In the genomic region with DNA sequence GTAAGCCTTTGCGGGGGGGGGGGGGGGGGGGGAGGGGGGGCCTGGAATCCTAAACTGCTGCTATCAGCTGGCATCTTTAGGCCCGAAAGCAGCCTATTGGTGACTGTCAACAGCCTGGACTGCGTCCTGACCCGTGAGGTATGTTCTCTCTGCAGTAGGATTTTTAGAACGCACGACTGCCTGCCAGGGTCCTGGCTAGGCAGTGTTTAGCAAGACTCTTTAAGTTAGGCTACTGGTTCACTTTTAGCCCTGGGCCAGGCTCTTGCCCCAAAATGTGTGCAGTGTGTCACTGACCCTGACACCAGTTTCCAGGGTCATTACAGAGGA, we compare ENCODE assay signal across 10 mouse cellular contexts. TPM values are rescaled to one million over a fixed set of nuclear protein-coding genes. Genes with fewer than 3 reads are reported as not detected.
DNase-seq lines count a peak whose midpoint lies in the region; ATAC-seq and TF ChIP-seq lines count a peak whose summit lies in the region.
"Had no signal": no experiment of that assay in that cellular context is flagged by ENCODE, and none has a peak within 500 bp of the region (broad histone marks: within the 10 kb centered on the region; RNA-seq: fewer than 3 reads in every experiment).

No protein-coding gene starts in this region.

- peak overlapping the region; percentile 77 for H3K9ac ChIP-seq in heart, embryonic 15.5 days
- H3K9ac ChIP-seq in hindbrain, embryonic 14.5 days = peak overlapping the region; percentile 74
- peak overlapping the region; percentile 79 for H3K9ac ChIP-seq in midbrain, embryonic 14.5 days (replicated peaks; ENCODE audit: low read length)

- no peaks in the 10 kb centered on the region; the same call in 1 of the 2 replicates for H3K27me3 ChIP-seq in heart, embryonic 15.5 days
- no peaks in the 10 kb centered on the region for H3K27me3 ChIP-seq in hindbrain, embryonic 14.5 days (ENCODE audit: control insufficient read depth, insufficient read depth, low read length)
- no peaks in the 10 kb centered on the region for H3K27me3 ChIP-seq in midbrain, embryonic 14.5 days (ENCODE audit: control insufficient read depth, insufficient read depth, low read length)

- H3K9me3 ChIP-seq in heart, embryonic 15.5 days (replicated peaks) = no peaks in the 10 kb centered on the region
- H3K9me3 ChIP-seq in hindbrain, embryonic 14.5 days (ENCODE audit: control insufficient read depth, low read length) = no peaks in the 10 kb centered on the region
- no peaks in the 10 kb centered on the region for H3K9me3 ChIP-seq in midbrain, embryonic 14.5 days (ENCODE audit: control insufficient read depth, low read length)

- no peak for TF ChIP-seq CTCF in cortical plate, adult 2 months (IDR thresholded peaks at IDR 0.05; ENCODE audit: extremely low read depth, insufficient read depth, low read length)

- H3K36me3 ChIP-seq in heart, embryonic 15.5 days = peaks cover 15% of the 10 kb centered on the region; the same call in 1 of the 2 replicates
- no peaks in the 10 kb centered on the region for H3K36me3 ChIP-seq in hindbrain, embryonic 14.5 days (replicated peaks; ENCODE audit: control insufficient read depth, insufficient read depth)
- 0 out of 2 replicates have a peak, but pooled peaks cover 5% of the 10 kb centered on the region for H3K36me3 ChIP-seq in midbrain, embryonic 14.5 days (ENCODE audit: control insufficient read depth, insufficient read depth, low read length)

- peak overlapping the region; percentile 88 for H3K27ac ChIP-seq in heart, embryonic 15.5 days
- H3K27ac ChIP-seq in cortical plate, adult 2 months (ENCODE audit: insufficient read depth, low read length) = peak overlapping the region; percentile 82
- H3K27ac ChIP-seq in hindbrain, embryonic 14.5 days = no peak overlapping the region
- no peak overlapping the region for H3K27ac ChIP-seq in midbrain, embryonic 14.5 days (replicated peaks; ENCODE audit: low read depth, low read length)

- TF ChIP-seq POLR2A in cortical plate, adult 2 months (IDR thresholded peaks at IDR 0.05; ENCODE audit: extremely low read depth, insufficient read depth, low read length) = no peak

- H3K4me1 ChIP-seq in heart, embryonic 15.5 days (replicated peaks) = peaks cover 21% of the 10 kb centered on the region
- no peaks in the 10 kb centered on the region for H3K4me1 ChIP-seq in cortical plate, adult 2 months (ENCODE audit: control insufficient read depth, insufficient read depth, low read length)
- H3K4me1 ChIP-seq in hindbrain, embryonic 14.5 days (replicated peaks; ENCODE audit: control insufficient read depth, insufficient read depth, low read length) = peaks cover 13% of the 10 kb centered on the region; the same call in 1 of the 2 replicates
- H3K4me1 ChIP-seq in midbrain, embryonic 14.5 days (ENCODE audit: control insufficient read depth, insufficient read depth, low read length) = peaks cover 15% of the 10 kb centered on the region

- peak overlapping the region; percentile 83 for H3K4me2 ChIP-seq in heart, embryonic 15.5 days
- H3K4me2 ChIP-seq in hindbrain, embryonic 14.5 days (replicated peaks) = peak overlapping the region; percentile 97
- H3K4me2 ChIP-seq in midbrain, embryonic 14.5 days (ENCODE audit: low read length) = peak overlapping the region; percentile 92

- ATAC-seq in heart, embryonic 15.5 days (replicated peaks; ENCODE audit: insufficient number of reproducible peaks, insufficient read depth, low FRiP score, low read depth) = peak; percentile 49
- ATAC-seq in hindbrain, embryonic 14.5 days (ENCODE audit: low FRiP score) = no peak
- 0 out of 2 replicates have a peak, but pooled peaks have one; percentile 2 for ATAC-seq in midbrain, embryonic 14.5 days (ENCODE audit: low FRiP score, low TSS enrichment)
- ATAC-seq in inflammation-experienced regulatory T-cells, adult 6 months = no peak

- no peak for DNase-seq in heart, adult 8-10 months (ENCODE audit: low spot score)
- no peak for DNase-seq in hindbrain, embryonic 14.5 days (ENCODE audit: low spot score)
- DNase-seq in midbrain, embryonic 14.5 days = no peak
- no peak for DNase-seq in urinary bladder, postnatal 25 days (ENCODE audit: low spot score)
- DNase-seq in thymus, postnatal 0 days (ENCODE audit: low spot score) = no peak
- DNase-seq: right cerebral cortex, postnatal 14 days had no signal

- peak overlapping the region; percentile 67 for H3K4me3 ChIP-seq in heart, embryonic 15.5 days
- peak overlapping the region; percentile 42; the same call in 1 of the 2 replicates for H3K4me3 ChIP-seq in cortical plate, adult 2 months (ENCODE audit: insufficient read depth, low read length)
- peak overlapping the region; percentile 49 for H3K4me3 ChIP-seq in hindbrain, embryonic 14.5 days (replicated peaks; ENCODE audit: low read length)
- peak overlapping the region; percentile 49 for H3K4me3 ChIP-seq in midbrain, embryonic 14.5 days (replicated peaks; ENCODE audit: low read depth, low read length)

- WGBS in heart, embryonic 15.5 days = 41% methylated on average over 5 of the region's 6 CpGs
- WGBS in hindbrain, embryonic 14.5 days = 45% methylated on average over 5 of the region's 6 CpGs
- 44% methylated on average over 6 of the region's 6 CpGs for WGBS in midbrain, embryonic 14.5 days

RNA-seq across cellular contexts. Expression of a gene that starts 0.3 kb away (rescaled TPM):
- 84.6 and 87.1 TPM in 2 replicates for polyA plus RNA-seq in heart, embryonic 15.5 days (2015; fragmentation: Nextera tagmentation; extraction: Ambion mirVana)
- 10 to 100 TPM; 12.3 to 14.2 (median 12.8) TPM for total RNA-seq in heart, adult 8-10 months (2022)
- polyA plus RNA-seq in cortical plate, adult 2 months (2012; rRNA removed) = 19.3 and 22.7 TPM in 2 replicates
- 20.1 and 21.9 TPM in 2 replicates for polyA plus RNA-seq in hindbrain, embryonic 14.5 days (2014; fragmentation: Nextera tagmentation; extraction: Ambion mirVana)
- 22.4 and 28.7 TPM in 2 replicates for polyA plus RNA-seq in midbrain, embryonic 14.5 days (2014; fragmentation: Nextera tagmentation; extraction: Ambion mirVana)
- 6.5 and 7.2 TPM in 2 replicates for polyA plus RNA-seq in thymus, postnatal 0 days (2015; fragmentation: Nextera tagmentation; extraction: Ambion mirVana)
- under 1 TPM in 1 of 3 experiments, not detected in 2; 0.21 TPM for polyA plus RNA-seq in inflammation-experienced regulatory T-cells, adult 6 months (2017; shearing (Covaris generic))

RNA-seq across cellular contexts. Expression of a gene that starts 29.8 kb away (rescaled TPM):
- polyA plus RNA-seq in heart, embryonic 15.5 days (2015; fragmentation: Nextera tagmentation; extraction: Ambion mirVana) = 6.9 and 8.9 TPM in 2 replicates
- 10 to 100 TPM in 1 of 4 experiments, 1 to 10 TPM in 3; 7.4 to 10.4 (median 9.5) TPM for total RNA-seq in heart, adult 8-10 months (2022)
- 8.9 and 11.5 TPM in 2 replicates for polyA plus RNA-seq in cortical plate, adult 2 months (2012; rRNA removed)
- 2.9 TPM in 2 replicates for polyA plus RNA-seq in hindbrain, embryonic 14.5 days (2014; fragmentation: Nextera tagmentation; extraction: Ambion mirVana)
- 1.7 and 2.6 TPM in 2 replicates for polyA plus RNA-seq in midbrain, embryonic 14.5 days (2014; fragmentation: Nextera tagmentation; extraction: Ambion mirVana)
- polyA plus RNA-seq in thymus, postnatal 0 days (2015; fragmentation: Nextera tagmentation; extraction: Ambion mirVana) = 2.5 and 2.8 TPM in 2 replicates
- polyA plus RNA-seq in inflammation-experienced regulatory T-cells, adult 6 months (2017; shearing (Covaris generic)) = under 1 TPM; 0.71 to 0.86 (median 0.77) TPM

RNA-seq across cellular contexts. Expression of a gene that starts 48.5 kb away (rescaled TPM):
- polyA plus RNA-seq in heart, embryonic 15.5 days (2015; fragmentation: Nextera tagmentation; extraction: Ambion mirVana) = not detected in 2 replicates
- not detected for total RNA-seq in heart, adult 8-10 months (2022)
- polyA plus RNA-seq in cortical plate, adult 2 months (2012; rRNA removed) = not detected in 2 replicates
- polyA plus RNA-seq in hindbrain, embryonic 14.5 days (2014; fragmentation: Nextera tagmentation; extraction: Ambion mirVana) = not detected in 2 replicates
- not detected in 2 replicates for polyA plus RNA-seq in midbrain, embryonic 14.5 days (2014; fragmentation: Nextera tagmentation; extraction: Ambion mirVana)
- polyA plus RNA-seq in thymus, postnatal 0 days (2015; fragmentation: Nextera tagmentation; extraction: Ambion mirVana) = not detected in 2 replicates
- not detected for polyA plus RNA-seq in inflammation-experienced regulatory T-cells, adult 6 months (2017; shearing (Covaris generic))
- total RNA-seq: layer of hippocampus, postnatal 10 days had no signal

Comparison
In these comparisons a context has a peak if more than half of its experiments do, and no peak if none do; other contexts are left out.
1. ATAC-seq: peak in heart, embryonic 15.5 days (single experiment) and midbrain, embryonic 14.5 days (single experiment); none in hindbrain, embryonic 14.5 days (single experiment) and inflammation-experienced regulatory T-cells, adult 6 months (single experiment).
2. H3K27ac ChIP-seq: peak in heart, embryonic 15.5 days (single experiment) and cortical plate, adult 2 months (single experiment); none in hindbrain, embryonic 14.5 days (single experiment) and midbrain, embryonic 14.5 days (single experiment).
3. Peak in every context shown above with its lines, with median percentiles within 50 percentile points of each other: H3K4me2 ChIP-seq, H3K4me3 ChIP-seq and H3K9ac ChIP-seq.